Mouse (Mus musculus) gastrocnemius, adult 2 months (tissue): ENCODE results near the gene Akr7a5. TPM values are rescaled to one million over a fixed set of nuclear protein-coding genes. Genes with fewer than 3 reads are reported as not detected.
A peak's percentile ranks its signal among the peaks of the same experiment; 100 is the strongest.

Experiments used
- DNase-seq: peaks from one replicate; pipeline ENCODE4 v3.0.0; 2022
- H3K27ac ChIP-seq: fragments of 200-600 bp; 2 replicates; pipeline ENCODE4 v1.8.1; 2022; ENCODE audit warnings: mild to moderate bottlenecking
- H3K4me3 ChIP-seq: fragments of 200-600 bp; 2 replicates; pipeline ENCODE4 v1.8.1; 2022; ENCODE audit warnings: mild to moderate bottlenecking, moderate library complexity
- CTCF ChIP-seq: fragments of 200-600 bp; IDR thresholded peaks from 2 replicates; pipeline ENCODE4 v1.8.1; 2022; ENCODE audit warnings: antibody characterized with exemption, mild to moderate bottlenecking, moderate library complexity
- intact Hi-C: fragments of 180-260 bp; cut with DNase I; formaldehyde crosslinking; loops from one replicate; pipeline ENCODE4 v1.15.1; 2025
- microRNA-seq: library from miRNA; unstranded; fragments of <30 nt; microRNA quantifications from one replicate; pipeline ENCODE4 v1.2.0, GENCODE M21; 2021
- total RNA-seq, 2 experiments: library from RNA; stranded (reverse); gene quantifications; 2 replicates each; pipeline ENCODE4 v1.2.3; 2021

Akr7a5 gene
- total RNA-seq, 2 experiments from 2014 or later, result 31.2 to 34.7 TPM

DNA sequence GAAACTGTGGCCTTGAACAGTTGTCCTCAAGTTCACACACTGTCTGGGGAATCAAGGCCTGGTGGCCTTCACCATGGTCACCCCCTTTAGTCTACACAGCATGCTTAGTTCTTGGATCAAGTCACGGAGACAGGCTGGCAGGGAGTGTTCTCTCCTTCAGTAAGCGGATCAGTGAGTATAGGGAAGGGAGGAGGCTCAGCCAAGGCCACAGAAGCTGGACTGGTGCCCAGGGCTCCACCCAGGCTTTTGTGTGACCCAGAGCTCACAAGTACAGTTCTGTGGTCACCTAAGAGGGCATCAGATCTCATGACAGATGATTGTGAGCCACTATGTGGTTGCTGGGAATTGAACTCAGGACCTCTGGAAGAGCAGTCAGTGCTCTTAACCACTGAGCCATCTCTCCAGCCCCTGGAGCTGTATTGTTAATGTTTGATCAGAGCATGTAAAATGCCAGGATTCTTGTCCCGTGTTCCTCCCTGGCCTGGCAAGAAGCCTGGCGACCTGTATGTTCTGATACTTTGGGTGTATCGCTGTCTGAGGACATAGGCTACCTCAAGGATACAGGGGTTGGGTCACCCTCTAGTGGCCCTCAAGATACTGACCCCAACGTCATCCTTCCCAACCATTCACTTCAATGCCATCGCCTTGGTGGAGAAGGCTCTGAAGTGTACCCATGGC, 31.2 kb downstream of the Akr7a5 start:
- no peak overlapping the region for H3K27ac ChIP-seq
- H3K4me3 ChIP-seq, result no peak overlapping the region
- DNase-seq, result no peak
- intact Hi-C loops, result no loop called here
- no peak for TF ChIP-seq CTCF

DNA sequence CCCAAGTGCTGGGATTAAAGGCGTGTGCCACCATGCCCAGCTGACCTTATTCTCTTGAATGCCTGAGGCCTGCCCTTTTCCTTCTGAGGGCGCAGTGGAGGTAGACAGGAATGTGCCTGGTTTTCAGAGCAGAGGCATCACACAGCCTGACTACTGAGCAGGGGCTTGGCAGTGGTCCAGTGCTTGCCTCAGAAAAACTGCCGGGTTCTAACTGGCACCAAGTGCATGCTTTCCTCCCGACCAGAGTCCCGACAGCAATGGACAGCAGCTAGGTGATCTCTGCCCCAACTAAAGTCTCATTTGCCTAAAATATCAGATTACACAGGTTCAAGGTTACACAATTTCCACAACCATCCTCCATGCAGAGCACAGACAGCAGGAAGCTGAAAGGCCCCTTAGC, 33.2 kb downstream of the Akr7a5 start:
- DNase-seq, result no peak
- intact Hi-C loops, result no loop called here
- Histone ChIP-seq H3K4me3 (no peak overlapping the region), H3K27ac (no peak overlapping the region)
- TF ChIP-seq CTCF, result no peak

DNA sequence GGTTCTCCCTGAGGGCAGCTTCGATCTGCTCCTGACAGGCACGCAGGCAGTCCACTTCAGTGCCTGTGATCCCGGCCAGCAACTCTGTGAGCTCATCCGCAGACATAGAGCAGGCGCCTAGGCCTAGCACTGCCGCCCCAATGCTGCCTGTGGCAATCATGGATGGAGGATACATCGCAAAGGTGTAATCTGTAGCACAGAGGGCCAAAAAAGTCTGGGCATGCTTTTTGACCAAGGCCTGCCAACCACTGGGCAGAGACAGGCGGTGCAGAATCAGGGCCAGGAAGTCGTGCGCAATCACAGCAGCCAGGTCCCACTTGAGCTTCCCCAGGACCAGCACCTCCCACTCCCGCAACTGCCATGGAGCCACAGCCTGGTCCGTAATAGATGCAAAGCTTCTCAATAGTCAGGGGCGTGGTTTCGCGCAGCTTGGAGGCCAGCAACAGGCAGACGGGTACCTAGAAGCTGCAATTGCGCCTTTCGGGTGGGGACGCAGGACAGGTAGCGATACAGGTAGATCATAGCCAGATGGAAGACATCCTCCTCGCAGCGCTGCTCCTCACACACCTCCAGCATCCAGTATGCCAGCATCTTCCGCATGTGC, 35.0 kb downstream of the Akr7a5 start:
- intact Hi-C loops, result no loop called here
- DNase-seq, result no peak
- TF ChIP-seq CTCF, result no peak
- Histone ChIP-seq H3K4me3 (no peak overlapping the region), H3K27ac (no peak overlapping the region)

DNA sequence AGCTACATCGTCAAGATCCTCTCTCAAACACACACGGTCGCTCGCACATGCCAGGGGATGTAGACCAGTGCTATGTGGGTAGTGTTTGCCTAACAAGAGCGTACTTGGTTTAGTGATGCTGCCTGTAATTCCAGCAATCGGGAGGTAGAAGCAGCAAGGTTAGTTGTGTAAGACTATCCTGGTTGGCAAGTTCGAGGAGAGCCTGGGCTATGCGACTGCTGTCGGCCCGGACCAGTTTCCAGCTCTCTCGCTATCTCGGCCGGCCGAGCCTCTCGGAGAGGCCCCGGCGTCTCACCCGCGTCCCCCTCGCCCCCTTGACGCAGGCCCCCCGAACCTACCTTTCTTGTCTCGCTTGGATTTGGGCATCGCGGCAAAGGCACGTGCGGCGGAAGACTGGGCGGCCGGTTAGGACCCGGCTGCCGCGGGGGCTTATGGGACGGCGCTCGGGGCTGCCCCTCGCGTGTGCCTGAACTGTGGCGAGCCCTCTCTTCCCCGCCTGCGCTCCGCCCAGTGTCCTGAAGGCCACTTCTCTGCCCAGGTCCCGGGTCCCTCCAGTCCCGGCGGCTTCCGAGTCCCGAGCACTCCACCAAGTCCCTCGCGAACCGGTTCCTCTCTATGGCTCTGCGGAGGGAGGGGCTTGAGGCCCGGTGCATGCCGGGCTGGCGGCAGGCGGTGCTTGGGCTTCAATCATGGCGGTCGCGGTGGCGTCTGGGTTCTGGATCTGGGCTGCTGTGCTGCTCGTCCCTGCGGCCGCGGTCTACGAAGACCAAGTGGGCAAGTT, 41.6 kb downstream of the Akr7a5 start, which contains the start of the genes Mrto4, Emc1 and Ubr4:
TSS of gene Mrto4 (minus strand) at position 646 of the 781 bp plus-strand sequence.
TSS of gene Emc1 (plus strand) at position 657 of the 781 bp plus-strand sequence.
TSS of gene Ubr4 (plus strand) at position 679 of the 781 bp plus-strand sequence.
- TF ChIP-seq CTCF, result no peak
- peak; percentile 89 for DNase-seq
- intact Hi-C loops, result no loop called here
- H3K4me3 ChIP-seq, result peak within 1 kb of the TSS; percentile 88
- H3K27ac ChIP-seq, result peak within 1 kb of the TSS; percentile 100

DNA sequence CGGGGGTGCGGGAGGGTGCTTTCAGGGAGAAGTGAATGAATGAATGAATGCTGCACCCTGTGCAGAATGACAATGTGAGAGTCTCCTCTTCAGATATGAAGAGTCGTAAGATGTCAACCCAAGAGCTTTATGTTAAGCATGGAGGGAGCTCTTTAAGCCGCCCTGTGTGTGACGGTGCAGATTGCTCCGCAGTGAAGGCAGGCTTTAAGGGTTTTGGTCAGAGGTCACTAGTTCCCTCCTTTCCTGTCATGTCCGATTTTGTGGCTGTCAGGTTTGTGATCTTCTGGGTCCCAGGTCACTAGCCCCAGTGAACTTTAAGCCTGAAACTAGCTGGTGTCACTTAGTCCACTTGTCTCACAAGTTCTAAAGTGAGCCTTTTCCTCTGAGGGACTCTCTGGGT, 42.3 kb downstream of the Akr7a5 start:
- no peak for TF ChIP-seq CTCF

DNA sequence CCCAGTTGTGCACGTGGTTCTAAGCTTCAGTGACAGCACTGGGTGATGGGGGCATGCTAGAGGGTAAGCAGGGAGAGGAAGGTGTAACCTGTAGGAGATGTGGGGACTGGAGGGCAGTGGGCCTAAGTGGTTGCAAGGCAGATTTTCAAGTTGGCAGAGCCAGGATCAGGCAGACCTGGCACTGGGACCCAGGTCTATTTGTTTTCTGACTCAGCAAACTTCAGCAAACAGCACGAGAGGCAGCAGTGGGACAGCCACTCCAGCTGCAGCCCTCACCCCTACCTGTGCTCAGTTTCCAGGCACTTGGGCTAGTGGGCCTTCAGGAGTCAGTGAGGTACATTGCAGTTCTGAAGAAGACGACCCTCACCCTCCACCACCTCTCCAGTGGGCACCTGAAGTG, 46.7 kb downstream of the Akr7a5 start:
- H3K27ac ChIP-seq, result no peak overlapping the region
- no peak for DNase-seq
- no peak for TF ChIP-seq CTCF
- intact Hi-C loops, result no loop called here
- H3K4me3 ChIP-seq, result no peak overlapping the region

More for the DNA sequence above, 42.3 kb downstream of the Akr7a5 start:
- H3K27ac ChIP-seq, result peak overlapping the region; percentile 100
- peak overlapping the region; percentile 88 for H3K4me3 ChIP-seq
- intact Hi-C loops, result no loop called here
- no peak for DNase-seq

DNA sequence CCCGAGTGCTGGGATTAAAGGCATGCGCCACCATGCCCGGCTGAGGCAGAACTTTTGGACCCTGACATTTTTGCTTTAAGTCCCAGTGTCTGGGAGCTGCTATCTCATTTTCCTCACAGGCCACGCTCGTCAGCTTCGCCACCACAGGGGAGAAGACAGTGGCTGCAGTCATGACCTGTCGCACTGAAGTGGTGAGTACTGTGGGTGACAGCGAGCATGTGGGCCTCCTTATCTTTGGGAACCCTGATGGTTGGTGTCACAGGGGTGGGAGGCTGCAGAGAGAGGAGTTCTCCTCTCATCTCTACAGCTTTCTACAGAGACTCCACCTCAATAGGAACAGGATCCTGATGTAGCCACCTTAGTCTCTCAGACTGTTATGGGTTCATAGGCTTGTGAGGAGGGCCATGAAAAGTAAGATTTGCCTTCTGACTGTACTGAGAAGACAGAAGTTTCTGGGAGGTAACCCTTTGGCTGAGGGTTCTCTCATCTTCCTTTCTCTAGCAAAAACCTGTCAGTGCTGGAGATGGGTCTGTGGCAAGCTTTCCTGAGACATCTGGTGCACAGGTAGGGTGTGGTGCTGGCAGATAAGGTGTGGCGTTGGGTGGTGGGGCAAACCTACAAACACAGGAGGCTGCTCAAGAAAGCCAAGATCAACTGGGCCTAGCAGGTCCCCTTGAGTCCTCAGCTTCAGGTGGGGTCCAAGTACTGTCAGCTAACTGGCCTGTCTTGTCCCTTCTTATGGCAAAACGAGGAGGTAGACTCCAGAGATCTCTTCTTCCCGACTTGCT, 50.4 kb downstream of the Akr7a5 start:
- no peak for TF ChIP-seq CTCF
- DNase-seq, result no peak
- intact Hi-C loops, result no loop called here
- H3K4me3 ChIP-seq, result no peak overlapping the region
- no peak overlapping the region for H3K27ac ChIP-seq

DNA sequence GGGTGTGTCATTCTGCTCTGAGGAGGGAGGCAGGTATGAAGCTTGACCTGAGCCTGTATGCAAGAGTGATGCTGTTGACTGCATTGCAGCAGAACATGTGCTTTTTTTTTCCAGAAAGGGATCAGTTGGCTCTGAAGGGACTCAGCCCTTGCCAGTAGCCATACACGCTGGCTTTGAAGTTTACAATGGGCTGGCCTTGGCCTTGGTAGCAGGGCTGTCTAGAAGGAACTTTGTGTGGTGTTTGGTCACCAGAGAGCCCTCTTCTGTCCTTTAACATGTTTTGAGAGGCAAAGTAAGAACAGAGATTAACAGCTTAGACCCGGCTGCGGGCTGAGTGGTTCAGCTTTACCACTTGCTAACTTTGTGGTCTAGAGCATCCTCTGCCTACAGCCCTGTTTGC, 56.8 kb downstream of the Akr7a5 start:
- no peak for TF ChIP-seq CTCF
- no peak overlapping the region for H3K27ac ChIP-seq
- no peak overlapping the region for H3K4me3 ChIP-seq
- no peak for DNase-seq
- intact Hi-C loops, result no loop called here

Small RNAs within 50 kb of the gene (microRNA-seq; reads per million reads assigned to microRNA genes)
- gene Gm24245 (not detected), gene Gm25732 (not detected)

Other genes with a start within 250 kb of the Akr7a5 start
- not detected for gene Htr6, start 235.2 kb upstream of the Akr7a5 start, total RNA-seq
- 10 to 100 TPM; 19.9 to 40.8 TPM for gene Nbl1, start 217.8 kb upstream of the Akr7a5 start, total RNA-seq
- gene Minos1, start 179.6 kb upstream of the Akr7a5 start, total RNA-seq, result 100 to 1,000 TPM; 304 to 430 TPM
- 100 to 1,000 TPM; 444 to 499 TPM for gene Capzb, start 117.8 kb upstream of the Akr7a5 start, total RNA-seq
- 1 to 10 TPM; 4.9 to 7.2 TPM for gene Pqlc2, start within 50 bp of the Akr7a5 start, total RNA-seq
- gene Mrto4, start 41.8 kb downstream of the Akr7a5 start, total RNA-seq, result 10 to 100 TPM; 34.9 to 35.7 TPM
- gene Emc1, start 41.8 kb downstream of the Akr7a5 start, total RNA-seq, result 10 to 100 TPM; 29.1 to 32.6 TPM
- gene Ubr4, start 41.9 kb downstream of the Akr7a5 start, total RNA-seq, result 100 to 1,000 TPM in 1 of 2 experiments, 10 to 100 TPM in 1; 94.7 to 125 TPM
- 1 to 10 TPM; 2.1 to 2.5 TPM for gene Iffo2, start 219.8 kb downstream of the Akr7a5 start, total RNA-seq